Mouse (Mus musculus) embryo, embryonic 9.5 days (tissue): Measurements from ENCODE around the gene Tigit.

ENCODE experiments used
- DNase-seq: peaks from one replicate; pipeline ENCODE4 v3.0.0-alpha.2; 2017; ENCODE audit errors: extremely low spot score

The Tigit gene

GRCm38 (mm10) chr16:43620359-43620758 lies 43.6 kb downstream of the Tigit start:
- no peak for DNase-seq

- DNase-seq = no peak
Measured at GRCm38 (mm10) chr16:43619277-43619676, 44.7 kb downstream of the Tigit start.

GRCm38 (mm10) chr16:43618286-43618685 lies 45.7 kb downstream of the Tigit start:
- no peak for DNase-seq

- no peak for DNase-seq
Measured at GRCm38 (mm10) chr16:43617346-43617745, 46.6 kb downstream of the Tigit start.

- no peak for DNase-seq
Measured at GRCm38 (mm10) chr16:43616348-43616747, 47.6 kb downstream of the Tigit start.

GRCm38 (mm10) chr16:43610375-43610774 lies 53.6 kb downstream of the Tigit start:
- no peak for DNase-seq

GRCm38 (mm10) chr16:43608066-43608465 lies 55.9 kb downstream of the Tigit start:
- no peak for DNase-seq

- DNase-seq = no peak
Measured at GRCm38 (mm10) chr16:43607086-43607485, 56.9 kb downstream of the Tigit start.

GRCm38 (mm10) chr16:43604399-43605013 lies 59.4 kb downstream of the Tigit start:
- DNase-seq = no peak

GRCm38 (mm10) chr16:43603591-43604141 lies 60.3 kb downstream of the Tigit start:
- DNase-seq = peak; percentile 61

GRCm38 (mm10) chr16:43602573-43602972 lies 61.4 kb downstream of the Tigit start:
- DNase-seq = no peak

- no peak for DNase-seq
Measured at GRCm38 (mm10) chr16:43599707-43600106, 64.2 kb downstream of the Tigit start.
